ENCODE assay signal across 8 mouse cellular contexts in genomic region chr4:46452855-46453719, GRCm38 (mm10). TPM values are rescaled to one million over a fixed set of nuclear protein-coding genes. Genes with fewer than 3 reads are reported as not detected.
DNase-seq lines count a peak whose midpoint lies in the region; ATAC-seq lines count a peak whose summit lies in the region.

No protein-coding gene starts in this region.

- peaks cover 49% of the 10 kb centered on the region for H3K36me3 ChIP-seq in liver, embryonic 12.5 days

- peak; percentile 49 for DNase-seq in cerebellum, adult 9-11 months
- no peak for DNase-seq in cerebellum, adult 11 months
- DNase-seq in thymus, postnatal 0 days (ENCODE audit: low spot score), result peak; percentile 13
- DNase-seq in thymus, postnatal 36 days, result no peak
- DNase-seq in urinary bladder, postnatal 10 days (ENCODE audit: low spot score), result no peak
- no peak for DNase-seq in urinary bladder, postnatal 14 days (ENCODE audit: low spot score)
- DNase-seq in left cerebral cortex, adult 11 months (ENCODE audit: low spot score), result no peak

- peaks cover 79% of the 10 kb centered on the region for H3K4me1 ChIP-seq in liver, embryonic 12.5 days

- peak overlapping the region; percentile 95 for H3K4me3 ChIP-seq in liver, embryonic 12.5 days

- no peaks in the 10 kb centered on the region for H3K27me3 ChIP-seq in liver, embryonic 12.5 days (replicated peaks)

- peak overlapping the region; percentile 100 for H3K9ac ChIP-seq in liver, embryonic 12.5 days

- H3K27ac ChIP-seq in liver, embryonic 12.5 days, result peak overlapping the region; percentile 99

- no peaks in the 10 kb centered on the region for H3K9me3 ChIP-seq in liver, embryonic 12.5 days (replicated peaks)

- ATAC-seq in liver, embryonic 12.5 days, result no peak

- WGBS in liver, embryonic 12.5 days (ENCODE audit: insufficient replicate concordance), result 8% methylated on average over 13 of the region's 13 CpGs

- peak overlapping the region; percentile 89 for H3K4me2 ChIP-seq in liver, embryonic 12.5 days

RNA-seq across cellular contexts. Expression of gene Anp32b, which starts 2.4 kb away (rescaled TPM):
- polyA plus RNA-seq in thymus, postnatal 0 days (2015; fragmentation: Nextera tagmentation; extraction: Ambion mirVana), result 356 and 374 TPM in 2 replicates
- polyA plus RNA-seq in liver, embryonic 12.5 days (2016; fragmentation: Nextera tagmentation; extraction: Ambion mirVana), result 669 and 722 TPM in 2 replicates

RNA-seq across cellular contexts. Expression of gene Nans, which starts 36.0 kb away (rescaled TPM):
- 111 and 114 TPM in 2 replicates for polyA plus RNA-seq in thymus, postnatal 0 days (2015; fragmentation: Nextera tagmentation; extraction: Ambion mirVana)
- 75.7 and 78.4 TPM in 2 replicates for polyA plus RNA-seq in liver, embryonic 12.5 days (2016; fragmentation: Nextera tagmentation; extraction: Ambion mirVana)

RNA-seq across cellular contexts. Expression of gene Hemgn, which starts 39.8 kb away (rescaled TPM):
- 5.3 and 6.8 TPM in 2 replicates for polyA plus RNA-seq in thymus, postnatal 0 days (2015; fragmentation: Nextera tagmentation; extraction: Ambion mirVana)
- polyA plus RNA-seq in liver, embryonic 12.5 days (2016; fragmentation: Nextera tagmentation; extraction: Ambion mirVana), result 425 and 445 TPM in 2 replicates

Comparison
In these comparisons a context has a peak if more than half of its experiments do, and no peak if none do; other contexts are left out.
1. DNase-seq: peak in cerebellum, adult 9-11 months (single experiment) and thymus, postnatal 0 days (single experiment); none in cerebellum, adult 11 months (single experiment), thymus, postnatal 36 days (0 of 2), urinary bladder, postnatal 10 days (single experiment), urinary bladder, postnatal 14 days (single experiment) and left cerebral cortex, adult 11 months (single experiment).
2. RNA of gene Hemgn, which starts 39.8 kb away (polyA plus RNA-seq): 425 to 445 TPM in liver, embryonic 12.5 days; 5.3 to 6.8 TPM in thymus, postnatal 0 days; every median in the first group is over 10 times any median in the second.